Mouse (Mus musculus): ENCODE measurements around the gene Cckbr. TPM values are rescaled to one million over a fixed set of nuclear protein-coding genes. Genes with fewer than 3 reads are reported as not detected.
A peak's percentile ranks its signal among the peaks of the same experiment; 100 is the strongest.

Cckbr gene
- polyA plus RNA-seq, 1 experiment from 2014 or later = 5.5 TPM

GRCm38 (mm10) chr7:105513845-105514291 is 88.3 kb downstream of the Cckbr start:
- Histone ChIP-seq H3K4me1 (replicated peaks) (peaks cover 13% of the 10 kb centered on the region), H3K4me3 (no peak overlapping the region), H3K27ac (replicated peaks) (peak overlapping the region; percentile 37), H3K9me3 (no peaks in the 10 kb centered on the region), H3K9ac (no peak overlapping the region), H3K4me2 (no peak overlapping the region), H3K27me3 (no peaks in the 10 kb centered on the region), H3K36me3 (no peaks in the 10 kb centered on the region)
- WGBS = 39% methylated on average over 5 of the region's 5 CpGs
- peak; percentile 90 for ATAC-seq (ENCODE audit: low FRiP score, low read depth)

DNA sequence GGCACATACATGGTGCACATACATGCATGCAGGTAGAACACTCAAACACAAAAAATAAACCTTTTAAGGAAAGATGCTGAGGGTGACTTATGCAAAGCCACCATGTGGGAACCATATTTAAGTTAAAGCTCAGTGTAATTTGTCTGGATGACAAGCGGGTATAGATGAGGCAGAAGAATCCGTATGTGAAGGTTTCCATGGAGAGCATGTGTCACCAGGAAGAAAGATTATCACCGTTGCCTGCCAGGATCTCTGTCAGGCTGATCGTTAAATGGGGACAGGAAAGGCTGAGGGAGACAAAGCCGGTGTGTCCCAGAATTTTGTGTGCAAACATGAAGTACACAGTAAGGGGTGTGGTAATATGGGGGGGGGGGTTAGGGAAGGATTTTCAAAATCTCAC is 89.0 kb downstream of the Cckbr start:
- H3K9ac ChIP-seq = no peak overlapping the region
- no peak overlapping the region for H3K4me3 ChIP-seq
- H3K9me3 ChIP-seq = no peaks in the 10 kb centered on the region
- no peak overlapping the region for H3K4me2 ChIP-seq
- H3K27me3 ChIP-seq = no peaks in the 10 kb centered on the region
- H3K27ac ChIP-seq (replicated peaks) = peak overlapping the region; percentile 37
- ATAC-seq (ENCODE audit: low FRiP score, low read depth) = peak; percentile 57; the same call in 1 of the 2 replicates
- no peaks in the 10 kb centered on the region for H3K36me3 ChIP-seq
- whole genome bisulfite sequencing = 43% methylated on average over 5 of the region's 5 CpGs
- peaks cover 13% of the 10 kb centered on the region for H3K4me1 ChIP-seq (replicated peaks)

DNA sequence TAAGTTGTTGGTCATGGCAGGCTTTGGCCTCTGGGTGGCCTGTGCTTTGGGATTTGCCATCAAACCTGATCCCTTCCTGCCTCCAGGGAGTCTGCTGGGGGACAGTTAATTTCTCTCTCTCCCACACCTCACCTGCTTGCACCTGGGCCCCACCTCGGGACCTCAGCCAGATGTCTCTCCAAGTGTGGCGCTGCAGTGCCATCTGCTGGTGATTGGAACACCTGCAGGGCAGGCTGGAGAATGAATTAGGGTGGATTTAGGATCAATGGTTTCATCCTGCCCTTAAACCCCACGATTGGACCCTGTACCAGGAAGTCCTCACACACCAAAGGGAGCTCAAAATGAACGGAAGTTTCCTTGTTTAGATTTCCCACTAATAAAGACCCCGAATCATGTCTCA is 89.6 kb downstream of the Cckbr start:
- no peaks in the 10 kb centered on the region for H3K9me3 ChIP-seq
- no peak overlapping the region for H3K4me3 ChIP-seq
- H3K36me3 ChIP-seq = no peaks in the 10 kb centered on the region
- ATAC-seq (ENCODE audit: low FRiP score, low read depth) = peak; percentile 53
- WGBS = 12% methylated on average over 5 of the region's 5 CpGs
- 0 out of 2 replicates have a peak overlapping the region, but pooled peaks have one; percentile 12 for H3K27ac ChIP-seq (replicated peaks)
- no peak overlapping the region for H3K4me2 ChIP-seq
- no peak overlapping the region for H3K9ac ChIP-seq
- peaks cover 13% of the 10 kb centered on the region for H3K4me1 ChIP-seq (replicated peaks)
- H3K27me3 ChIP-seq = no peaks in the 10 kb centered on the region

GRCm38 (mm10) chr7:105516669-105517360 is 91.3 kb downstream of the Cckbr start:
- WGBS = 48% methylated on average over 9 of the region's 9 CpGs
- no peak for ATAC-seq (ENCODE audit: low FRiP score, low read depth)

GRCm38 (mm10) chr7:105519336-105519735 is 93.8 kb downstream of the Cckbr start:
- Histone ChIP-seq H3K4me3 (no peak overlapping the region), H3K4me2 (no peak overlapping the region), H3K9ac (no peak overlapping the region), H3K4me1 (replicated peaks) (peaks cover 8% of the 10 kb centered on the region), H3K27ac (replicated peaks) (no peak overlapping the region), H3K27me3 (no peaks in the 10 kb centered on the region), H3K36me3 (no peaks in the 10 kb centered on the region), H3K9me3 (no peaks in the 10 kb centered on the region)
- ATAC-seq (ENCODE audit: low FRiP score, low read depth) = no peak
- 69% methylated on average over 11 of the region's 11 CpGs for WGBS

More at GRCm38 (mm10) chr7:105516669-105517360, 91.3 kb downstream of the Cckbr start:
- H3K36me3 ChIP-seq = no peaks in the 10 kb centered on the region
- no peak overlapping the region for H3K9ac ChIP-seq
- no peak overlapping the region for H3K27ac ChIP-seq (replicated peaks)
- H3K4me1 ChIP-seq (replicated peaks) = peaks cover 13% of the 10 kb centered on the region
- H3K4me2 ChIP-seq = no peak overlapping the region
- no peaks in the 10 kb centered on the region for H3K27me3 ChIP-seq
- no peak overlapping the region for H3K4me3 ChIP-seq
- no peaks in the 10 kb centered on the region for H3K9me3 ChIP-seq

GRCm38 (mm10) chr7:105519771-105520170 is 94.2 kb downstream of the Cckbr start:
- Histone ChIP-seq H3K27ac (replicated peaks) (no peak overlapping the region), H3K4me2 (no peak overlapping the region), H3K36me3 (no peaks in the 10 kb centered on the region), H3K9me3 (no peaks in the 10 kb centered on the region), H3K4me1 (replicated peaks) (peaks cover 6% of the 10 kb centered on the region), H3K27me3 (no peaks in the 10 kb centered on the region), H3K4me3 (no peak overlapping the region), H3K9ac (no peak overlapping the region)
- ATAC-seq (ENCODE audit: low FRiP score, low read depth) = no peak
- WGBS = 83% methylated on average over 2 of the region's 2 CpGs

DNA sequence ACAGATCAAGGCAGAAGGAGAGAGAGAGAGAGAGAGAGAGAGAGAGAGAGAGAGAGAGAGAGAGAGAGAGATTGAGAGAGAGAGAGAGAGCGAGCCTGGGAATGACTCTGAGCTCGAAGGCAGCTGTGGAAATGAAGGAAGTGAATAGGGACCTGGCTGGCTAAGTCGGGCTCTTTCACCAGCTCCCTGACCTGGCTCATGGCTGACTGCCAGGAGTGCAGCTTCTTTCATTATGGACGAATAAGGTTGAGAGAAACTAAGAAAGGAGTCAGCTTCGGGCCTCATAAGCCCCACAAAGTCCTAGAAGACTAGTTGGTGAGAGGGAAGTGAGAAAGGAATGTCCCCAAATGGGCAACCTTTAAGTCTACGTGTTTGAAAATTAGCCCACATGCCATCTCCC is 94.7 kb downstream of the Cckbr start:
- WGBS = 59% methylated on average over 6 of the region's 6 CpGs

More for the DNA sequence above, 94.7 kb downstream of the Cckbr start:
- Histone ChIP-seq H3K36me3 (no peaks in the 10 kb centered on the region), H3K9ac (no peak overlapping the region), H3K4me3 (no peak overlapping the region), H3K27ac (replicated peaks) (no peak overlapping the region), H3K4me2 (no peak overlapping the region), H3K9me3 (no peaks in the 10 kb centered on the region), H3K4me1 (replicated peaks) (peaks cover 1% of the 10 kb centered on the region; the same call in 1 of the 2 replicates), H3K27me3 (no peaks in the 10 kb centered on the region)
- ATAC-seq (ENCODE audit: low FRiP score, low read depth) = no peak

Other genes with a start within 250 kb of the Cckbr start
- not detected in 2 replicates for gene Olfr685, start 239.7 kb upstream of the Cckbr start, polyA plus RNA-seq (2015; fragmentation: Nextera tagmentation; extraction: Ambion mirVana)
- gene Olfr686, start 218.2 kb upstream of the Cckbr start, polyA plus RNA-seq (2015; fragmentation: Nextera tagmentation; extraction: Ambion mirVana) = not detected in 2 replicates
- not detected in 2 replicates for gene Olfr688, start 137.6 kb upstream of the Cckbr start, polyA plus RNA-seq (2015; fragmentation: Nextera tagmentation; extraction: Ambion mirVana)
- 0.03 and 0.05 TPM in 2 replicates for gene Olfr689, start 114.6 kb upstream of the Cckbr start, polyA plus RNA-seq (2015; fragmentation: Nextera tagmentation; extraction: Ambion mirVana)
- not detected in 2 replicates for gene Olfr690, start 91.6 kb upstream of the Cckbr start, polyA plus RNA-seq (2015; fragmentation: Nextera tagmentation; extraction: Ambion mirVana)
- 0.12 and 0.16 TPM in 2 replicates for gene Olfr691, start 83.5 kb upstream of the Cckbr start, polyA plus RNA-seq (2015; fragmentation: Nextera tagmentation; extraction: Ambion mirVana)
- not detected in 2 replicates for gene Olfr692, start 57.5 kb upstream of the Cckbr start, polyA plus RNA-seq (2015; fragmentation: Nextera tagmentation; extraction: Ambion mirVana)
- not detected in 2 replicates for gene Gm5901, start 50.7 kb upstream of the Cckbr start, polyA plus RNA-seq (2015; fragmentation: Nextera tagmentation; extraction: Ambion mirVana)
- gene Fam160a2, start 25.7 kb upstream of the Cckbr start, polyA plus RNA-seq (2015; fragmentation: Nextera tagmentation; extraction: Ambion mirVana) = 43.7 and 45.1 TPM in 2 replicates
- gene Cnga4, start 21.2 kb upstream of the Cckbr start, polyA plus RNA-seq (2015; fragmentation: Nextera tagmentation; extraction: Ambion mirVana) = 0.08 and 0.12 TPM in 2 replicates
- gene Cavin3, start 56.6 kb downstream of the Cckbr start, polyA plus RNA-seq (2015; fragmentation: Nextera tagmentation; extraction: Ambion mirVana) = 37.6 and 41.2 TPM in 2 replicates
- 88.5 and 94.2 TPM in 2 replicates for gene Smpd1, start 128.6 kb downstream of the Cckbr start, polyA plus RNA-seq (2015; fragmentation: Nextera tagmentation; extraction: Ambion mirVana)
- gene Apbb1, start 155.9 kb downstream of the Cckbr start, polyA plus RNA-seq (2015; fragmentation: Nextera tagmentation; extraction: Ambion mirVana) = 294 and 330 TPM in 2 replicates
- 0.39 TPM in 1 of 2 replicates, not detected in the other for gene Hpx, start 174.4 kb downstream of the Cckbr start, polyA plus RNA-seq (2015; fragmentation: Nextera tagmentation; extraction: Ambion mirVana)
- gene Trim3, start 207.8 kb downstream of the Cckbr start, polyA plus RNA-seq (2015; fragmentation: Nextera tagmentation; extraction: Ambion mirVana) = 106 and 112 TPM in 2 replicates
- 145 and 150 TPM in 2 replicates for gene Timm10b, start 214.3 kb downstream of the Cckbr start, polyA plus RNA-seq (2015; fragmentation: Nextera tagmentation; extraction: Ambion mirVana)
- gene Arfip2, start 214.7 kb downstream of the Cckbr start, polyA plus RNA-seq (2015; fragmentation: Nextera tagmentation; extraction: Ambion mirVana) = 81.8 and 92.0 TPM in 2 replicates
- gene Gm45799, start 214.8 kb downstream of the Cckbr start, polyA plus RNA-seq (2015; fragmentation: Nextera tagmentation; extraction: Ambion mirVana) = 18.2 and 18.7 TPM in 2 replicates
- 1.1 and 1.3 TPM in 2 replicates for gene Dnhd1, start 225.1 kb downstream of the Cckbr start, polyA plus RNA-seq (2015; fragmentation: Nextera tagmentation; extraction: Ambion mirVana)